Mouse (Mus musculus): Measurements from ENCODE around the gene Olfr914.

DNA sequence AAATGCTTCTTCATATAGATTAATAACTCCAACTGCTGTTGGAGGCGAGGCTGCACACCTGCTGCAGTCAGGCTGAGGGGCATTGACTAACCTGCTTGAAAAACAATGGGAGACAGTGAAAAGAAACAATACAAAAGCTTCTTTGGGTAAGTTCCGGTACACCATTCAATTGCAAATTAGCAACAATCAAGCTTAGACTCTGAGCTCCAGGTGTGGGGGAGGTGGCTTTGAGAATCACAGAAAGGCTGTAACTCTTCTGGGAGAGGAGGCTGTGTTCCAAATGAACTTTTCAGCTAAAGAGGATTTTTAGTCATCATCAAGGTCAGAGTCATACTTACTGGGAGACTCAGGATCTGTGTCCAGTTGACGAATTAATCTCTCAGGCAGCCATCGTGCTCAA, 27.5 kb downstream of the Olfr914 start:
- TF ChIP-seq CTCF (IDR thresholded peaks at IDR 0.05; ENCODE audit: control insufficient read depth, insufficient read depth, insufficient read length) = no peak
- no peak for TF ChIP-seq MYOD1 (IDR thresholded peaks at IDR 0.05; ENCODE audit: control insufficient read depth, insufficient read length, low read depth)
